Mouse (Mus musculus) erythroblast, embryonic 14.5 days (primary cell): ENCODE results near the gene Smarcal1.

ENCODE experiments used
- GATA1 ChIP-seq: IDR thresholded peaks from 2 replicates; pipeline ENCODE4 v1.6.1; 2012; ENCODE audit warnings: low read length, inconsistent platforms, mixed read lengths
- TAL1 ChIP-seq: IDR thresholded peaks from 3 replicates; pipeline ENCODE4 v1.6.1; 2012; ENCODE audit warnings: low read length, inconsistent platforms, mixed read lengths

DNA sequence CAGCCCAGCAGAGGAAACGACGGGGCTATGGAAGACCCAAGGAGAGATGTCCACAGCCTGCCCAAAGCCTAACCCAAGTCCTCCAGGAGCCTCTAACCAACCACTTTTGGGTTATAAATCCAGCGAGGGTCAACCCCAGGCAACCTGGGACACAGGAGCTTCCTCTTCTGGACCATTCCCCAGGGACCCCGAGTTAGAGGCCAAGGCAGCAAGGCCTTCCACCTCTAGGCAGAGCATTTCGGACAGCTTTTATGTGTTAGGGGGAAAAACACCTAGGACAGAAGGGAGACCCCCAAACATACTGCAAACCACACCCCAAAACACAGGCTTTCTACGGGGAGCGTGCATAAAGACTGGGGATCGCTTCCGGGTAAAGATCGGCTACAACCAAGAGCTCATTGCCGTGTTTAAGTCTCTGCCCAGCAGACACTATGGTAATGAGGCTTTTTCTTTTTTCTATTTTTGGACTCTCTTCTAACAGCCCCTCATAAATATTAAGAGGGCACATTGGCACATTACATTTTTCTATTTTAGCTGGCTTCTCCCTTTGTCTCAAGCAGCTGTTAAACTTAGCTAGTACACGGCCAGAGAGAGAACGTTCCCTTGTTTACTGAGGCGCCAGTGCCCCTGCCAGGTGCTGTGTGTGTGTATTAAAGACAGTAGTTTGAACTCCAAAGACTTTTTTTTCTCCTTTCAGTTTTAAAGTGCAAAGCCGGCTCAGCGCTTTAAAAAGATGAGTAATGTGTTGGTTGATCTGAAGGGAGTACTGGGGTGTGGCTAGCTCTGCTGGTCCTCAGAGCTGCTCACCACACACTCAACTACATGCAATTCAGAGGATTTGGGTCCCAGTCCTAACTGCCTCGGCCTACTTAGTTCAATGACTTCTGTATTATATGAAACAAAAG, 3.2 kb downstream of the Smarcal1 start:
- TF ChIP-seq GATA1 (no peak), TAL1 (no peak)
